In the genomic region with DNA sequence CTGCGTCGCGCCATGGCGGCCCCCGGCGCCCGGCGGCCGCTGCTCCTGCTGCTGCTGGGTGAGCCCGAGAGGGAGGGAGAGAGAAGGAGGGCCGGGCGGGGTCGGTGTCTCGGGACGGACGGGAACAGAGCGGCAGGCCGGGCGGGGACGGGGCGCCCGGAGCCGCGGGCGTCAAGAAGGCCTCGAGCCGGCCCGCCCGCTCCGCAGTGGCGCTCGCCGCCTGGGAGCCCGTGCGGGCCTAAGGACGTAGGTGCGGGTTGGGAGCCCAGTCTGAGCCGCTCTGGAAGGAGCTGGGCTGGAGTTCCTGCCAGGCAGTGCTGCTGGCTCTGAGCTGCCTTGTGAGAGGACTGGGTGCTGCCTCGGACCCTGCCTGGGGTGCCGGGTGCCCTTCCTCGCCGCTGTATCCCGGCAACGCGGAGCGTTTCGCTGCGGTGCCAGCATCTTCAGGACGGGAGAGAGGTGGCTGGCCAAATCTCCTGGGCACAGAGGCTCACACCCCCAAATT, we compare ENCODE assay signal across 8 mouse cellular contexts. TPM values are rescaled to one million over a fixed set of nuclear protein-coding genes. Genes with fewer than 3 reads are reported as not detected.
DNase-seq lines count a peak whose midpoint lies in the region; ATAC-seq and TF ChIP-seq lines count a peak whose summit lies in the region.

No protein-coding gene starts in this region.

- H3K4me1 ChIP-seq in heart, embryonic 10.5 days: peaks cover 32% of the 10 kb centered on the region
- H3K4me1 ChIP-seq in ES-E14 (ENCODE audit: control insufficient read depth in 2 of 2, insufficient read depth in 2 of 2, low read length in 2 of 2, poor library complexity in 1 of 2): peaks cover 0 to 6% of the 10 kb centered on the region in 2 experiments; a peak in 2 of 4 replicates
- peaks cover 23% of the 10 kb centered on the region for H3K4me1 ChIP-seq in forebrain, embryonic 10.5 days
- H3K4me1 ChIP-seq in limb, embryonic 13.5 days: peaks cover 19% of the 10 kb centered on the region
- peaks cover 5% of the 10 kb centered on the region for H3K4me1 ChIP-seq in midbrain, postnatal 0 days (ENCODE audit: insufficient read depth, low read length)

- peak overlapping the region; percentile 94 for H3K4me2 ChIP-seq in limb, embryonic 13.5 days (replicated peaks)
- peak overlapping the region; percentile 81 for H3K4me2 ChIP-seq in midbrain, postnatal 0 days (ENCODE audit: low read depth, low read length, poor library complexity, severe bottlenecking)

- no peak for TF ChIP-seq CTCF in midbrain, postnatal 0 days (IDR thresholded peaks at IDR 0.05)

- H3K9ac ChIP-seq in ES-E14 (ENCODE audit: insufficient read depth, low read depth, low read length, poor library complexity, severe bottlenecking): peak overlapping the region; percentile 99
- H3K9ac ChIP-seq in limb, embryonic 13.5 days: peak overlapping the region; percentile 99
- H3K9ac ChIP-seq in midbrain, postnatal 0 days (replicated peaks; ENCODE audit: low read length, poor library complexity, severe bottlenecking): peak overlapping the region; percentile 99

- in situ Hi-C loops in ES-E14 (cut with MboI; ENCODE audit: low sequenced_read_pairs in 2 of 2, unreplicated experiment in 2 of 2): no loop called here

- intact Hi-C loops in heart, postnatal 25 days (cut with DNase I): loop anchor here (5.0 kb wide), 2 partner anchors 52 to 128 kb away; a partner anchor contains a TSS

- H3K36me3 ChIP-seq in heart, embryonic 10.5 days: no peaks in the 10 kb centered on the region; the same call in 1 of the 2 replicates
- H3K36me3 ChIP-seq in ES-E14 (ENCODE audit: control insufficient read depth, insufficient read depth, low read length, poor library complexity, severe bottlenecking): peaks cover 5% of the 10 kb centered on the region; the same call in 1 of the 2 replicates
- no peaks in the 10 kb centered on the region for H3K36me3 ChIP-seq in forebrain, embryonic 10.5 days (replicated peaks)
- no peaks in the 10 kb centered on the region for H3K36me3 ChIP-seq in limb, embryonic 13.5 days
- 0 out of 2 replicates have a peak, but pooled peaks cover 5% of the 10 kb centered on the region for H3K36me3 ChIP-seq in midbrain, postnatal 0 days (ENCODE audit: insufficient read depth, low read length)

- ATAC-seq in limb, embryonic 13.5 days (ENCODE audit: low FRiP score, low read depth): peak; percentile 54
- ATAC-seq in midbrain, postnatal 0 days (ENCODE audit: low FRiP score): peak; percentile 65

- peak overlapping the region; percentile 91 for H3K27ac ChIP-seq in heart, embryonic 10.5 days
- H3K27ac ChIP-seq in ES-E14 (ENCODE audit: insufficient read depth, low read depth, low read length, poor library complexity, severe bottlenecking): peak overlapping the region; percentile 61; the same call in 1 of the 2 replicates
- H3K27ac ChIP-seq in forebrain, embryonic 10.5 days: peak overlapping the region; percentile 91
- peak overlapping the region; percentile 28; the same call in 1 of the 2 replicates for H3K27ac ChIP-seq in limb, embryonic 13.5 days
- peak overlapping the region; percentile 84 for H3K27ac ChIP-seq in midbrain, postnatal 0 days (ENCODE audit: low read depth, low read length)

- under 1% methylated on average over 48 of the region's 49 CpGs for WGBS in heart, embryonic 10.5 days
- WGBS in forebrain, embryonic 10.5 days: 1% methylated on average over 46 of the region's 49 CpGs
- WGBS in limb, embryonic 13.5 days: 2% methylated on average over 49 of the region's 49 CpGs
- 1% methylated on average over 46 of the region's 49 CpGs for WGBS in midbrain, postnatal 0 days

- H3K4me3 ChIP-seq in heart, embryonic 10.5 days: peak overlapping the region; percentile 100
- H3K4me3 ChIP-seq in ES-E14 (ENCODE audit: insufficient read depth in 1 of 2, low read depth in 1 of 2, low read length in 2 of 2, poor library complexity in 1 of 2, severe bottlenecking in 1 of 2): peak overlapping the region; percentile 84 to 94
- H3K4me3 ChIP-seq in forebrain, embryonic 10.5 days: peak overlapping the region; percentile 100
- peak overlapping the region; percentile 100 for H3K4me3 ChIP-seq in limb, embryonic 13.5 days
- peak overlapping the region; percentile 99 for H3K4me3 ChIP-seq in midbrain, postnatal 0 days (ENCODE audit: low read depth, low read length)

- DNase-seq in heart, embryonic 10.5 days (ENCODE audit: low spot score): no peak
- no peak for DNase-seq in heart, postnatal 25 days (ENCODE audit: low spot score)
- DNase-seq in ES-E14 (ENCODE audit: low read depth, low spot score): no peak
- DNase-seq in forebrain, embryonic 10.5 days (ENCODE audit: extremely low spot score, low spot score): peak; percentile 19
- no peak for DNase-seq in midbrain, postnatal 0 days (ENCODE audit: low spot score)
- DNase-seq in frontal cortex, adult 2 months (ENCODE audit: extremely low spot score in 1 of 2, low spot score in 1 of 2): no peak
- DNase-seq in adrenal gland, adult 18-20 months (ENCODE audit: low spot score in 2 of 2): no peak

- no peaks in the 10 kb centered on the region for H3K27me3 ChIP-seq in heart, embryonic 10.5 days (ENCODE audit: insufficient read depth, poor library complexity, severe bottlenecking)
- H3K27me3 ChIP-seq in forebrain, embryonic 10.5 days (ENCODE audit: poor library complexity, severe bottlenecking): no peaks in the 10 kb centered on the region
- H3K27me3 ChIP-seq in limb, embryonic 13.5 days: no peaks in the 10 kb centered on the region
- no peaks in the 10 kb centered on the region for H3K27me3 ChIP-seq in midbrain, postnatal 0 days (ENCODE audit: insufficient read depth, low read length)

- no peaks in the 10 kb centered on the region for H3K9me3 ChIP-seq in heart, embryonic 10.5 days
- H3K9me3 ChIP-seq in ES-E14 (ENCODE audit: control insufficient read depth, insufficient read depth, low read depth, low read length): no peaks in the 10 kb centered on the region
- H3K9me3 ChIP-seq in forebrain, embryonic 10.5 days: no peaks in the 10 kb centered on the region
- no peaks in the 10 kb centered on the region for H3K9me3 ChIP-seq in limb, embryonic 13.5 days
- no peaks in the 10 kb centered on the region for H3K9me3 ChIP-seq in midbrain, postnatal 0 days (ENCODE audit: low read length)

TF ChIP-seq in ES-E14, 5 proteins besides CTCF, POLR2A, EP300 and RAD21:
- TF ChIP-seq ZNF384 (IDR thresholded peaks at IDR 0.05; ENCODE audit: low read depth, low read length): no peak
- TF ChIP-seq ZC3H11A (IDR thresholded peaks at IDR 0.05; ENCODE audit: borderline replicate concordance, low read depth, low read length): no peak
- no peak for TF ChIP-seq MAFK (IDR thresholded peaks at IDR 0.05; ENCODE audit: insufficient read depth, low read depth, low read length)
- TF ChIP-seq HCFC1 (IDR thresholded peaks at IDR 0.05; ENCODE audit: borderline replicate concordance, insufficient read depth, low read length): no peak
- no peak for TF ChIP-seq CHD2 (IDR thresholded peaks at IDR 0.05; ENCODE audit: low read depth, low read length)

RNA-seq across cellular contexts. Expression of a gene that starts 0.5 kb away (rescaled TPM):
- polyA plus RNA-seq in heart, embryonic 10.5 days (2016; fragmentation: Nextera tagmentation; extraction: Ambion mirVana): 290 and 334 TPM in 2 replicates
- total RNA-seq in heart, postnatal 25 days (2021): 100 to 1,000 TPM; 374 to 387 TPM
- total RNA-seq in ES-E14 (2012; rRNA removed): 559 and 680 TPM in 2 replicates
- polyA plus RNA-seq in forebrain, embryonic 10.5 days (2016; fragmentation: Nextera tagmentation; extraction: Ambion mirVana): 182 and 190 TPM in 2 replicates
- polyA plus RNA-seq in limb, embryonic 13.5 days (2015; fragmentation: Nextera tagmentation; extraction: Ambion mirVana): 247 and 255 TPM in 2 replicates
- total RNA-seq in midbrain, postnatal 0 days (2014; rRNA removed): 273 and 322 TPM in 2 replicates
- polyA plus RNA-seq in midbrain, postnatal 0 days (2015; fragmentation: Nextera tagmentation; extraction: Ambion mirVana): 358 and 371 TPM in 2 replicates
- polyA plus RNA-seq in frontal cortex, adult 2 months (2012; rRNA removed): 391 and 397 TPM in 2 replicates
- 100 to 1,000 TPM; 456 to 471 TPM for total RNA-seq in adrenal gland, adult 18-20 months (2021)

RNA-seq across cellular contexts. Expression of a gene that starts 41.0 kb away (rescaled TPM):
- polyA plus RNA-seq in heart, embryonic 10.5 days (2016; fragmentation: Nextera tagmentation; extraction: Ambion mirVana): 30.5 and 34.0 TPM in 2 replicates
- 1 to 10 TPM; 4.1 to 5.2 TPM for total RNA-seq in heart, postnatal 25 days (2021)
- total RNA-seq in ES-E14 (2012; rRNA removed): 36.3 and 60.0 TPM in 2 replicates
- 19.5 and 21.5 TPM in 2 replicates for polyA plus RNA-seq in forebrain, embryonic 10.5 days (2016; fragmentation: Nextera tagmentation; extraction: Ambion mirVana)
- 16.6 and 16.9 TPM in 2 replicates for polyA plus RNA-seq in limb, embryonic 13.5 days (2015; fragmentation: Nextera tagmentation; extraction: Ambion mirVana)
- total RNA-seq in midbrain, postnatal 0 days (2014; rRNA removed): 7.9 and 10.1 TPM in 2 replicates
- polyA plus RNA-seq in midbrain, postnatal 0 days (2015; fragmentation: Nextera tagmentation; extraction: Ambion mirVana): 18.9 and 19.9 TPM in 2 replicates
- 7.0 TPM in 2 replicates for polyA plus RNA-seq in frontal cortex, adult 2 months (2012; rRNA removed)
- total RNA-seq in adrenal gland, adult 18-20 months (2021): 10 to 100 TPM in 1 of 2 experiments, 1 to 10 TPM in 1; 9.1 to 15.3 TPM

RNA-seq across cellular contexts. Expression of a gene that starts 54.0 kb away (rescaled TPM):
- 107 and 124 TPM in 2 replicates for polyA plus RNA-seq in heart, embryonic 10.5 days (2016; fragmentation: Nextera tagmentation; extraction: Ambion mirVana)
- 10 to 100 TPM; 75.1 to 76.1 TPM for total RNA-seq in heart, postnatal 25 days (2021)
- 35.7 and 42.7 TPM in 2 replicates for total RNA-seq in ES-E14 (2012; rRNA removed)
- polyA plus RNA-seq in forebrain, embryonic 10.5 days (2016; fragmentation: Nextera tagmentation; extraction: Ambion mirVana): 84.9 and 87.8 TPM in 2 replicates
- polyA plus RNA-seq in limb, embryonic 13.5 days (2015; fragmentation: Nextera tagmentation; extraction: Ambion mirVana): 106 and 107 TPM in 2 replicates
- total RNA-seq in midbrain, postnatal 0 days (2014; rRNA removed): 100 and 106 TPM in 2 replicates
- 57.3 and 59.3 TPM in 2 replicates for polyA plus RNA-seq in midbrain, postnatal 0 days (2015; fragmentation: Nextera tagmentation; extraction: Ambion mirVana)
- polyA plus RNA-seq in frontal cortex, adult 2 months (2012; rRNA removed): 43.7 and 53.5 TPM in 2 replicates
- 100 to 1,000 TPM in 1 of 2 experiments, 10 to 100 TPM in 1; 77.3 to 136 TPM for total RNA-seq in adrenal gland, adult 18-20 months (2021)

RNA-seq across cellular contexts. Expression of a gene that starts 54.2 kb away (rescaled TPM):
- 33.0 and 39.4 TPM in 2 replicates for polyA plus RNA-seq in heart, embryonic 10.5 days (2016; fragmentation: Nextera tagmentation; extraction: Ambion mirVana)
- total RNA-seq in heart, postnatal 25 days (2021): 10 to 100 TPM in 1 of 2 experiments, 1 to 10 TPM in 1; 8.8 to 10.3 TPM
- 35.2 and 42.5 TPM in 2 replicates for total RNA-seq in ES-E14 (2012; rRNA removed)
- polyA plus RNA-seq in forebrain, embryonic 10.5 days (2016; fragmentation: Nextera tagmentation; extraction: Ambion mirVana): 58.5 and 62.0 TPM in 2 replicates
- polyA plus RNA-seq in limb, embryonic 13.5 days (2015; fragmentation: Nextera tagmentation; extraction: Ambion mirVana): 47.5 and 48.2 TPM in 2 replicates
- total RNA-seq in midbrain, postnatal 0 days (2014; rRNA removed): 32.2 and 32.7 TPM in 2 replicates
- polyA plus RNA-seq in midbrain, postnatal 0 days (2015; fragmentation: Nextera tagmentation; extraction: Ambion mirVana): 26.8 and 29.0 TPM in 2 replicates
- polyA plus RNA-seq in frontal cortex, adult 2 months (2012; rRNA removed): 32.5 and 34.8 TPM in 2 replicates
- 10 to 100 TPM; 19.4 to 20.9 TPM for total RNA-seq in adrenal gland, adult 18-20 months (2021)

Comparison
In these comparisons a context has a peak if more than half of its experiments do, and no peak if none do; other contexts are left out.
1. H3K27ac ChIP-seq: peak in every context shown above with its lines; median percentile 91 in heart, embryonic 10.5 days; 91 in forebrain, embryonic 10.5 days; 84 in midbrain, postnatal 0 days; 61 in ES-E14; 28 in limb, embryonic 13.5 days.